Mouse (Mus musculus) cortical plate, adult 2 months (tissue): Measurements from ENCODE around the gene Yjefn3.

Source experiments
- CTCF ChIP-seq: fragments of 200-500 bp; IDR thresholded peaks from 2 replicates; pipeline ENCODE4 v1.5.1; 2011; ENCODE audit warnings: mild to moderate bottlenecking, control low read depth, low read length; ENCODE audit not compliant: insufficient read depth; ENCODE audit errors: extremely low read depth
- POLR2A ChIP-seq: fragments of 200-500 bp; IDR thresholded peaks from 2 replicates; pipeline ENCODE4 v1.6.1; 2011; ENCODE audit warnings: mild to moderate bottlenecking, low read length, control low read depth; ENCODE audit not compliant: insufficient read depth; ENCODE audit errors: extremely low read depth

- TF ChIP-seq CTCF: no peak
- TF ChIP-seq POLR2A: no peak
These were observed 38.3 kb downstream of the Yjefn3 start for GRCm38 (mm10) chr8:69864180-69864579.
